Mouse (Mus musculus): Measurements from ENCODE around the gene Lsm14b.

Gene Lsm14b

GRCm38 (mm10) chr2:180070481-180071453 lies 46.0 kb downstream of the Lsm14b start, which contains the start of gene Mtg2:
Gene Mtg2 (plus strand): TSS chr2:180070588.
- TF ChIP-seq GATA4 (IDR thresholded peaks at IDR 0.05; ENCODE audit: insufficient replicate concordance, low read length), result no peak

GRCm38 (mm10) chr2:180071671-180072070 lies 46.9 kb downstream of the Lsm14b start:
- no peak for TF ChIP-seq GATA4 (IDR thresholded peaks at IDR 0.05; ENCODE audit: insufficient replicate concordance, low read length)

- no peak for TF ChIP-seq GATA4 (IDR thresholded peaks at IDR 0.05; ENCODE audit: insufficient replicate concordance, low read length)
Observed at GRCm38 (mm10) chr2:180072886-180073285, 48.1 kb downstream of the Lsm14b start.

DNA sequence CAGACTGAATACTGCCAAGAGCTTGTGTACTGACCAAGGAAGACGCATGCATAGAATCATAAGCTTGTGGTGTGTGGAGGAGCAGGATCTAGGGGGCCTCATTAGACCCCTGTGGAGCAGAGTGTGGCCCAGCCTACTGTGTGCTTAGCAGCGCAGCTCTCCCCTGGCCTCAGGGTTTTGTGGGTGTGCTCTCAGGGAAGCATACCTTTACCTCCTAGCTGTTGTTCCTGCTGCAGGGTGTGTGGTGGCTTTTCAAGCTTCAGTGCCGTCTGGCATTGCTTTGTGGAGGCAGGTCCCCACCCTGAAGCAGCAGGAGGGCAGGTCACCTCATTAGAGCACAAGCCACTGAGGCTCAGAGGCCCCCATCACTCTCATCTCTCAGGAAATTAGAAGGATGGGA lies 52.8 kb downstream of the Lsm14b start:
- TF ChIP-seq GATA4 (IDR thresholded peaks at IDR 0.05; ENCODE audit: insufficient replicate concordance, low read length), result no peak

- TF ChIP-seq GATA4 (IDR thresholded peaks at IDR 0.05; ENCODE audit: insufficient replicate concordance, low read length), result no peak
Observed at GRCm38 (mm10) chr2:180080680-180081079, 55.9 kb downstream of the Lsm14b start.

GRCm38 (mm10) chr2:180083063-180083462 lies 58.3 kb downstream of the Lsm14b start:
- TF ChIP-seq GATA4 (IDR thresholded peaks at IDR 0.05; ENCODE audit: insufficient replicate concordance, low read length), result no peak

GRCm38 (mm10) chr2:180084565-180084964 lies 59.8 kb downstream of the Lsm14b start:
- no peak for TF ChIP-seq GATA4 (IDR thresholded peaks at IDR 0.05; ENCODE audit: insufficient replicate concordance, low read length)
